Mouse (Mus musculus) liver, embryonic 14.5 days (tissue): ENCODE data around the gene Crebl2. TPM values are rescaled to one million over a fixed set of nuclear protein-coding genes. Genes with fewer than 3 reads are reported as not detected.

Experiments used
- ATAC-seq: fragments of 200-750 bp; cut with Nextera tagmentation; 2 replicates; pipeline ENCODE4 v1.8.0; 2017; ENCODE audit warnings: moderate number of reproducible peaks, mild to moderate bottlenecking, moderate library complexity; ENCODE audit not compliant: insufficient read depth
- DNase-seq, 3 experiments: peaks; one replicate each; pipeline ENCODE4 v3.0.0-alpha.2; 2012 to 2013; ENCODE audit warnings: low read depth in 3 of 3, low spot score in 3 of 3
- H3K27ac ChIP-seq: fragments of 300-500 bp; sonication (generic); 2 replicates; pipeline ENCODE4 v1.5.1; 2014; ENCODE audit warnings: moderate library complexity, mild to moderate bottlenecking, control low read depth, inconsistent platforms
- H3K27me3 ChIP-seq: fragments of 300-500 bp; sonication (generic); 2 replicates; pipeline ENCODE4 v1.6.1; 2014; ENCODE audit warnings: mild to moderate bottlenecking, low read length, moderate library complexity; ENCODE audit not compliant: control insufficient read depth, insufficient read depth
- H3K36me3 ChIP-seq: fragments of 300-500 bp; sonication (generic); replicated peaks from 2 replicates; pipeline ENCODE4 v1.6.1; 2014; ENCODE audit warnings: low read depth; ENCODE audit not compliant: control insufficient read depth, insufficient read depth
- H3K4me1 ChIP-seq, 2 experiments: fragments of 200-500 bp in 1 of 2; fragments of 300-500 bp in 1 of 2; sonication (generic) in 1 of 2; replicated peaks; 2 replicates each; pipeline ENCODE4 v1.6.1; 2012 to 2014; ENCODE audit warnings: antibody characterized with exemption in 1 of 2, inconsistent platforms in 1 of 2, low read length in 1 of 2; ENCODE audit not compliant: control insufficient read depth in 2 of 2, insufficient read depth in 2 of 2
- H3K4me2 ChIP-seq: fragments of 300-500 bp; sonication (generic); 2 replicates; pipeline ENCODE4 v1.6.1; 2014; ENCODE audit warnings: low read depth, mild to moderate bottlenecking, control low read depth, moderate library complexity
- H3K4me3 ChIP-seq, 2 experiments: fragments of 200-500 bp in 1 of 2; fragments of 300-500 bp in 1 of 2; sonication (generic) in 1 of 2; 2 replicates each; pipeline ENCODE4 v1.5.1; 2012 to 2014; ENCODE audit warnings: low read depth in 2 of 2, low read length in 2 of 2, mild to moderate bottlenecking in 2 of 2, control low read depth in 1 of 2, inconsistent platforms in 1 of 2, moderate library complexity in 1 of 2; ENCODE audit not compliant: insufficient read depth in 1 of 2
- H3K9ac ChIP-seq: fragments of 300-500 bp; sonication (generic); replicated peaks from 2 replicates; pipeline ENCODE4 v1.6.1; 2014; ENCODE audit warnings: mild to moderate bottlenecking, control low read depth, moderate library complexity
- H3K9me3 ChIP-seq: fragments of 300-500 bp; sonication (generic); 2 replicates; pipeline ENCODE4 v1.6.1; 2016; ENCODE audit warnings: low read length, mixed read lengths; ENCODE audit not compliant: control insufficient read depth
- CTCF ChIP-seq: IDR thresholded peaks from 2 replicates; pipeline ENCODE4 v1.5.1; 2016; ENCODE audit warnings: antibody characterized with exemption, low read depth, control low read depth
- EP300 ChIP-seq: IDR thresholded peaks from 2 replicates; pipeline ENCODE4 v1.6.1; 2016; ENCODE audit warnings: antibody characterized with exemption, low read depth
- WGBS: fragments of 180-500 bp; shearing (Covaris S2); extraction: QIAGEN DNeasy Blood & Tissue Kit; methylation state at CpG from one replicate; pipeline ENCODE4 v1.1.7; 2014; ENCODE audit not compliant: insufficient replicate concordance; 5-methylcytosine and 5-hydroxymethylcytosine counted together
- polyA plus RNA-seq, 2 experiments: library from polyadenylated mRNA; depleted of rRNA in 1 of 2; stranded (reverse) in 1 of 2; unstranded in 1 of 2; fragments of >200 nt; fragmentation: Nextera tagmentation in 1 of 2; extraction: Ambion mirVana in 1 of 2; gene quantifications; 2 replicates each; pipeline versions ENCODE4 v1.2.1 to v1.2.3; 2012 to 2014

Crebl2 gene
- polyA plus RNA-seq, 2 experiments: 1.6 to 2.9 TPM

DNA sequence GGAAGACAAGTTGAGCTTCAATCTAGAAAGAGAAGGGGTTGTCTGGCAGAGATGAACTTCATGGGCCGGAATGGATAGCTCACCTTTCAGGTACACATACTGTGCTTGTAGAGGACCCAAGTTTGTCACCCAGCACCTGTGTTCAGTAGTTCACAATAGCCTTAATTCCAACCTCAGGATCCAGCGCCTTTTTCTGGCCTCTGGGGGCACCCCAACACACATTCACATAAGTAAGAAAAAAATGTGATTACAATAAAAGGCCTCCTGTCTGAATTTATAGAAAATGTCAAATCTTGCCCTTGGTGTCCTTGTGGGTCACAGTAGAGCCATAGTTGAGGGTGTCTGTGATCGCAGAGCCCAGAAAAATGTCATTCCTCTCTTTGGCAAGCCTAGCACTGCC, 37.4 kb downstream of the Crebl2 start:
- Histone ChIP-seq H3K27me3 (no peaks in the 10 kb centered on the region), H3K27ac (no peak overlapping the region), H3K4me2 (no peak overlapping the region), H3K9ac (no peak overlapping the region), H3K4me3 (no peak overlapping the region), H3K4me1 (peaks cover 10 to 19% of the 10 kb centered on the region in 2 experiments), H3K36me3 (no peaks in the 10 kb centered on the region), H3K9me3 (no peaks in the 10 kb centered on the region)
- DNase-seq (no peak), ATAC-seq (no peak)
- 71% methylated on average over 3 of the region's 3 CpGs for WGBS
- TF ChIP-seq EP300 (no peak), CTCF (no peak)

DNA sequence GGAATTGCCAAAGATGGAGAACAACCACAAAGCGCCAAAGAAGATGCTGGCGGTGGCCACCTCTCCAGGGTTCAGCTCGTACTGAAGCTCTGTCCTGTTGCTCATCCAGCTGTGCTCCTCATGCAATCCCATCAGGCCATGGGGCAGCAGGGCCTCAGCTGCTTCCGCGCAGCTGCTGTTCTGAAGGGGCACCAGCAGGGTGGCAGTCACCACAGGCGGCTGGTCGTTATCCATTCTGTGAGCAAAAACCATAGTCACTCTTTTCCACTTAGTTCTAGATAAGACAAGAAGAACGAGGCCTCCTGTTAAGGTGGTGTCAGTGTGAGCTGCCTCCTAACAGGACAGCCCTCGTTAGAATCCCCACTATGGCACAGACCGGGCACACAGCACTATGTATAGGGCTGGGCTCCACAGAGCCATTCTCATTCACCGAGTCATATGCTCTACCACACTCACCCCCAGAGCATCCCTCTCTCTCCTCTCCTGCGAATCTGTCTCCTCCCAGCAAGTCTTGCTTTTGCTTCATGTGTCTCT, 40.3 kb downstream of the Crebl2 start:
- 47% methylated on average over 12 of the region's 12 CpGs for WGBS
- H3K9ac ChIP-seq: 0 out of 2 replicates have a peak overlapping the region, but pooled peaks have one; percentile 21
- no peaks in the 10 kb centered on the region for H3K36me3 ChIP-seq
- ATAC-seq: peak; percentile 77
- H3K4me1 ChIP-seq: peaks cover 10 to 16% of the 10 kb centered on the region in 2 experiments
- TF ChIP-seq CTCF (peak; percentile 62), EP300 (no peak)
- peak overlapping the region; percentile 63 for H3K27ac ChIP-seq
- no peaks in the 10 kb centered on the region for H3K9me3 ChIP-seq
- no peaks in the 10 kb centered on the region for H3K27me3 ChIP-seq
- peak overlapping the region; percentile 31 for H3K4me2 ChIP-seq
- peak in 2 of 3 experiments; percentile 17 to 27 for DNase-seq
- H3K4me3 ChIP-seq: no peak overlapping the region

GRCm38 (mm10) chr6:134870887-134871286, 40.9 kb downstream of the Crebl2 start:
- ATAC-seq: peak; percentile 75
- 29% methylated on average over 4 of the region's 4 CpGs for WGBS
- H3K27me3 ChIP-seq: no peaks in the 10 kb centered on the region
- H3K4me3 ChIP-seq: no peak overlapping the region
- peak overlapping the region; percentile 31 for H3K4me2 ChIP-seq
- no peak overlapping the region for H3K9ac ChIP-seq
- TF ChIP-seq EP300 (peak; percentile 47), CTCF (no peak)
- peak in 1 of 3 experiments; percentile 32 for DNase-seq
- no peaks in the 10 kb centered on the region for H3K36me3 ChIP-seq
- H3K9me3 ChIP-seq: no peaks in the 10 kb centered on the region
- peak overlapping the region; percentile 63 for H3K27ac ChIP-seq
- peaks cover 10 to 16% of the 10 kb centered on the region in 2 experiments for H3K4me1 ChIP-seq

- 74% methylated on average over 2 of the region's 2 CpGs for WGBS
- H3K9ac ChIP-seq: no peak overlapping the region
- TF ChIP-seq CTCF (no peak), EP300 (no peak)
- no peaks in the 10 kb centered on the region for H3K36me3 ChIP-seq
- no peak overlapping the region for H3K4me3 ChIP-seq
- ATAC-seq: no peak
- no peaks in the 10 kb centered on the region for H3K27me3 ChIP-seq
- H3K4me1 ChIP-seq: peaks cover 10 to 16% of the 10 kb centered on the region in 2 experiments
- H3K4me2 ChIP-seq: no peak overlapping the region
- DNase-seq: no peak
- H3K9me3 ChIP-seq: no peaks in the 10 kb centered on the region
- H3K27ac ChIP-seq: no peak overlapping the region
Measured at GRCm38 (mm10) chr6:134872236-134872635, 42.3 kb downstream of the Crebl2 start.

DNA sequence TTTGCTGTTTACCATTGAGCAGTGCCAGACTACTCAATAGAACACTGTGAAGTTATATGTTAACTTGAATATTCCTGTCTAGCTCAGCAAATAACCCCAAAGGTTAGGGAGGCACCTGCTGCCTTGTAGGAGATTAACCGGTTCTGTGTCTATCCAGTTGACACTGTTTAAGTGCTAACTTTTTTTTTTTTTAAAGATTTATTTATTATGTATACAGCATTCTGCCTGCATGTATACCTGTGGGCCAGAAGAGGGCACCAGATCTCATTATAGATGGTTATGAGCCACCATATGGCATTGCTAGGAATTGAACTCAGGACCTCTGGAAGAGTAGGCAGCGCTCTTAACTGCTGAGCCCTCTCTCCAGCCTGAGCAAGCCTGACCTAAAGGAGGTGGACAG, 43.1 kb downstream of the Crebl2 start:
- no peaks in the 10 kb centered on the region for H3K27me3 ChIP-seq
- DNase-seq: no peak
- no peaks in the 10 kb centered on the region for H3K9me3 ChIP-seq
- no peak overlapping the region for H3K27ac ChIP-seq
- peaks cover 10 to 16% of the 10 kb centered on the region in 2 experiments for H3K4me1 ChIP-seq
- H3K36me3 ChIP-seq: no peaks in the 10 kb centered on the region
- 70% methylated on average over 2 of the region's 2 CpGs for WGBS
- peak; percentile 70 for TF ChIP-seq CTCF
- no peak for TF ChIP-seq EP300
- H3K4me3 ChIP-seq: no peak overlapping the region
- no peak overlapping the region for H3K9ac ChIP-seq
- H3K4me2 ChIP-seq: no peak overlapping the region
- no peak for ATAC-seq
